Mouse (Mus musculus): ENCODE data around the gene RPS10-NUDT3. TPM values are rescaled to one million over a fixed set of nuclear protein-coding genes. Genes with fewer than 3 reads are reported as not detected.

The RPS10-NUDT3 gene
- polyA plus RNA-seq, 1 experiment from 2014 or later, result not detected

DNA sequence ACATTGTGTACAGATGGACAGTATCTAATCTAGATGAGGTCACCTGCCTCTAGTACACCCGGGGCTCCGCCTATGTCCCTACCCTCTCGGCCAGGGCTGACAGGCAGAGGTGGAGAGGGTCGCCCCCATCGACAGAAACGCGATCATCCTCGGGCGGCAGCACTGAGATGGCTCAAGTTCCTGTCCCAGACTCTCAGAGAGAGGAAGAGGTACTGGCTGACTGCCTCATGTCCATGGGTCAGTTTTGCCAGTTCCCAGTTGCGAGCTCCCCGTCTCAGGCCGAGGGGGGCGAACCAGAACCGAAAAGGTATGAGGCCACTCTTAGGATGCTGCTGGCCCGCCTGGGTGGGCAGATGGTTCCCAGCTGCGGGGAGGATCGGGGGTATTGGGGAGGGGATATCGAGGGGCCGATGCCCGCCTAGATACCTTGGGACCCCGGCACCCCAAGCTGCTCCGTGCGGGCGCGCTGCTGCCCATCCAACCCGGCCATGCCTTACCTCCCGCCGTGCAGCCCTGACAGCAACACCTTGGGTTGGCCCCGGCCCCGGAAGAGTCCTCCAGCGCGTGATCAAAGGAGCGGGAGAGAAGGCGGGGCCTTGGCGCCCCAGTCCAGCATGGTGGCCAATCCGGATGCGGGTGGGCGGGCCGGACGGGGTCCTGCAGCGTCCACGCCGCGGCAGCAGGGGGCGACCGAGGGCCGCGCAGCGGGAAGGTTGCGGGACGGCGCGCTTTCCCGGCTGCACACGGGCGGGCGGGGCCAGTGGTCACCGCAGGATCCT, 69.7 kb downstream of the RPS10-NUDT3 start, which contains the start of gene AI413582:
Gene AI413582, minus strand, starts transcription at position 594 of the 779 bp plus-strand sequence.
- H3K4me2 ChIP-seq (replicated peaks), result peak within 1 kb of the TSS; percentile 91
- no peaks in the 10 kb centered on the region for H3K9me3 ChIP-seq
- peaks cover 32% of the 10 kb centered on the region for H3K4me1 ChIP-seq
- H3K4me3 ChIP-seq, result peak within 1 kb of the TSS; percentile 63
- WGBS, result under 1% methylated on average over 55 of the region's 58 CpGs
- H3K27me3 ChIP-seq, result no peaks in the 10 kb centered on the region; the same call in 1 of the 2 replicates
- peak within 1 kb of the TSS; percentile 67 for H3K9ac ChIP-seq (replicated peaks)
- peak; percentile 92 for ATAC-seq (ENCODE audit: low FRiP score, low read depth)
- peaks cover 17% of the 10 kb centered on the region for H3K36me3 ChIP-seq
- H3K27ac ChIP-seq (replicated peaks), result peak within 1 kb of the TSS; percentile 27

DNA sequence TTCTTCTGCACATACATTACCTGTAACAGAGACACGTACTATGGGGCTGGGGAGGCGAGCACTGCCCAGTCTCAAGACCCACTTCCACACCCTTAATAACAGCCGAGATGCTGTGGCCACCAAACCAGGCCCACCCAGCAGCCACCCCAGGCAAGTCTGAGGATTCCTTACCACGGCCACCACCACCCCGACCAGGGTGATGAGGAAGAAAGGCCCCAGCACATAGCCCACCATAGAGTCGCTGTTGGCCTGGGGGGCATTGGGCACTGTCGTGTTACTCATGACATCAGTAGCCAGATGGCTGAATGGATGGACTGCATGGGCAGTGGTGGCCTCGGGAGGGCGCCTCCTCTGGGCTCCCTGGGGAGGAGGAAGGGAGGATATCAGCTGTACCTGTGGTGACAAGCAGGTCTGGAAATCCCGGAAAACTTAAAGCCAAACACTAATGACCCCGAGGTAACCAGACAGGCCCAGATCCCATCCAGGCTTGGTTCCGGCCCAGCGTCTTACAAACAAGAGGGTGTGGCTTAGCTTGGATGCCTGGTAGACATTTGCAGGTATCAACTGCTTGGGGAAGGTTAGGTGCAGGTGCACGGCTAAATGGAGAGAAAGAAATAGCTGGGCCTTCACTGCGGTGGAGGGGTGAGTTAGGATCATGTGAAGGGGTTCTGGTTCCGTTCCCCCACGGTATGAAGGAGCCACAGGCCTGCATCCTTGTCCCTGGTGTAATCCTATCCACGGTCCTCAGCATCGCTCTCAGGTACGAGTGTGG, 70.4 kb downstream of the RPS10-NUDT3 start:
- Histone ChIP-seq H3K4me3 (peak overlapping the region; percentile 63), H3K4me1 (peaks cover 36% of the 10 kb centered on the region), H3K4me2 (replicated peaks) (peak overlapping the region; percentile 91), H3K27me3 (no peaks in the 10 kb centered on the region; the same call in 1 of the 2 replicates), H3K9ac (replicated peaks) (peak overlapping the region; percentile 67), H3K27ac (replicated peaks) (peak overlapping the region; percentile 27), H3K36me3 (peaks cover 17% of the 10 kb centered on the region), H3K9me3 (no peaks in the 10 kb centered on the region)
- ATAC-seq (ENCODE audit: low FRiP score, low read depth), result no peak
- WGBS, result 11% methylated on average over 20 of the region's 20 CpGs

DNA sequence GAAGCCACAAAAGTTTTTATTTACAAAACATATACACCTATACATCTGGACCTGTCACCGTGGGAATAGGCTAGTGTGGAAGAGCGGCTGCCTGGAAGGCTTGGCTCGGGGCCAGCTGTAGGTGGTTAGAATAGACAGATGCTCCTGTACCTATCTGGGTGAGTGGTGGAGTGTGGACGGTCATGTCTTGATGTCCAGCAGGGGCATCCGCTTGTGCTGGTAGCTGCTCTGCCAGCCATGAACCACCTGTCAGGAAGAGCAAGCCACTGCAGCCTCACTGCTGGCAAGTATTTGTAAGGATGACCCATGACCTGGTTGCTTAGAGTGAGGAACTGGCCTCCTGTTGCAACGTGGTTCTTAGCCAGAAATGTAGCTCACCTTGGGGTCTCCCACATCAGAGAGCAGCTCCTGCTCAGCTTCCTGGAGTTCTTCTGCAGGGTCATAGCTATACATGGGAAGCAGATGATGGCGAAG, 71.2 kb downstream of the RPS10-NUDT3 start:
- H3K27ac ChIP-seq (replicated peaks), result no peak overlapping the region
- peaks cover 42% of the 10 kb centered on the region for H3K4me1 ChIP-seq
- no peak overlapping the region for H3K4me2 ChIP-seq (replicated peaks)
- no peaks in the 10 kb centered on the region for H3K9me3 ChIP-seq
- ATAC-seq (ENCODE audit: low FRiP score, low read depth), result no peak
- no peak overlapping the region for H3K4me3 ChIP-seq
- H3K36me3 ChIP-seq, result peaks cover 17% of the 10 kb centered on the region
- no peak overlapping the region for H3K9ac ChIP-seq (replicated peaks)
- H3K27me3 ChIP-seq, result no peaks in the 10 kb centered on the region; the same call in 1 of the 2 replicates
- 49% methylated on average over 7 of the region's 7 CpGs for WGBS

GRCm38 (mm10) chr17:27561809-27562526, 73.1 kb downstream of the RPS10-NUDT3 start:
- 43% methylated on average over 10 of the region's 11 CpGs for WGBS
- Histone ChIP-seq H3K4me1 (peaks cover 58% of the 10 kb centered on the region), H3K27me3 (no peaks in the 10 kb centered on the region; the same call in 1 of the 2 replicates), H3K4me3 (no peak overlapping the region), H3K9me3 (no peaks in the 10 kb centered on the region), H3K9ac (replicated peaks) (no peak overlapping the region), H3K27ac (replicated peaks) (no peak overlapping the region), H3K4me2 (replicated peaks) (no peak overlapping the region), H3K36me3 (peaks cover 17% of the 10 kb centered on the region)
- no peak for ATAC-seq (ENCODE audit: low FRiP score, low read depth)

DNA sequence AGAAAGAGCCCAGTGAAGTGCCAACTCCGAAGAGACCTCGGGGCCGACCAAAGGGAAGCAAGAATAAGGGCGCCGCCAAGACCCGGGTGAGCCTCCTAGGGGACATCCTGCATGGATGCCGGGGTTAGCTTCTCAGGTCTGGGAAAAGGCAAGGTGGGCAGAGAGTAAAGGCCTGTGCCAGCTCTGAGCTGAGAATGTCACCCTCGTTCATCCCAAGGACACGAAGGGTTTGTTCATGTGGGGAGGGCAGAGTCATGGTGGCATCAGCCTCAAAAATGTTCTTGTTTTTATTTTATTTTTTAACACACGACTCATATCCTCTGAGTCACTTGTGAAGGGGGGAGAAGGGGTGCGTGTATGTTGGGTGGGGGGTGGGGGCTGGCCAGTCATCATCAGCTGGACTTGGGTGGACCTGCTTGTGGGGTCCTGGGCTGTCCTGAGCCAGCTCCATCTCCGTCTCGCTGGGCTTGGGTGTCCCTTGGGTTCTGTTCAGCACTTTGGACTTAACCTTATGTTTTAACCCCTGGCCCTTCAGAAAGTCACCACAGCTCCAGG, 74.0 kb downstream of the RPS10-NUDT3 start:
- no peaks in the 10 kb centered on the region for H3K9me3 ChIP-seq
- peaks cover 51% of the 10 kb centered on the region for H3K4me1 ChIP-seq
- H3K4me3 ChIP-seq, result no peak overlapping the region
- no peak overlapping the region for H3K4me2 ChIP-seq (replicated peaks)
- ATAC-seq (ENCODE audit: low FRiP score, low read depth), result no peak
- H3K27ac ChIP-seq (replicated peaks), result no peak overlapping the region
- no peaks in the 10 kb centered on the region for H3K27me3 ChIP-seq
- no peak overlapping the region for H3K9ac ChIP-seq (replicated peaks)
- H3K36me3 ChIP-seq, result peaks cover 17% of the 10 kb centered on the region
- 91% methylated on average over 13 of the region's 13 CpGs for WGBS

DNA sequence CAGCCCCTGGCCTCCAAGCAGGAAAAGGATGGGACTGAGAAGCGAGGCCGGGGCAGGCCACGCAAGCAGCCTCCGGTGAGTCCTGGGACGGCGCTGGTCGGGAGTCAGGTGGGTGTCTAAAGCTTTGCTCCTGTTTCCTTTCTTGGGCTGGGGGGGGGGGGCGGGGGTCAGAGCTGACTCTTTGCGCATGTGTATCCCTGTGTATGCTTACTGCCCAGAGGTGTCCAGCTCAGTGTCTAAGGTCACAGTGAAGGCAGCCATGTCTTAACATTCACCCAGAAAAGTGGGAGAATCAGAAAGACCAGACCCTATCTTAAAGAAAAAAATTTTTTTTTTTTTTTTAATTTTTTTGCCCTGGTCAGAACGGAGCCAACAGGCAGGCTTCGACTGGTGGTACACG, 75.4 kb downstream of the RPS10-NUDT3 start:
- H3K36me3 ChIP-seq, result peaks cover 17% of the 10 kb centered on the region
- ATAC-seq (ENCODE audit: low FRiP score, low read depth), result no peak
- H3K27me3 ChIP-seq, result peaks cover 10% of the 10 kb centered on the region; the same call in 1 of the 2 replicates
- H3K4me2 ChIP-seq (replicated peaks), result peak overlapping the region; percentile 82; the same call in 1 of the 2 replicates
- 63% methylated on average over 12 of the region's 12 CpGs for WGBS
- peaks cover 55% of the 10 kb centered on the region for H3K4me1 ChIP-seq
- no peak overlapping the region for H3K27ac ChIP-seq (replicated peaks)
- H3K9ac ChIP-seq (replicated peaks), result no peak overlapping the region
- no peak overlapping the region for H3K4me3 ChIP-seq
- no peaks in the 10 kb centered on the region for H3K9me3 ChIP-seq

DNA sequence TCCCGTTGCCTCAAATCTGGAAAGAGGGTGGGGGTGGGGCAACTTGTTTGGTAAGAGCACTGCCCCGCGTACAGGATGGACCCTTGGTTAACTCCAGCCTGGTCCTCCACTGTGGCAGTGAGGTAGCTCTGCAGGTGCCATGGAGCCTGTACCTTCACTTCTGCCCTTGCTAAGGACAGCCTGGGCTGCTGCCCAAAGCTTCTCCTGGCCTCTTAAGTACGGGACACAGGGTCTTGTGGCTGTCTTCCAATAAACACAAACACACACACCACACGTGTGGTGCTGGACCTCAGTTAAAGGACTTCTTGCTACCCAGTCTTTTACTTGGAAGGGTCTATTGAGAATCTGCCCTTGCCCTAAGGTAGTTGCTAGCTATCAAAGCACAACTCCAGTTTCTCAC, 76.2 kb downstream of the RPS10-NUDT3 start:
- no peaks in the 10 kb centered on the region for H3K9me3 ChIP-seq
- H3K4me2 ChIP-seq (replicated peaks), result peak overlapping the region; percentile 82
- 11% methylated on average over 5 of the region's 5 CpGs for WGBS
- peaks cover 14% of the 10 kb centered on the region; the same call in 1 of the 2 replicates for H3K27me3 ChIP-seq
- peak overlapping the region; percentile 24; the same call in 1 of the 2 replicates for H3K9ac ChIP-seq (replicated peaks)
- peaks cover 15% of the 10 kb centered on the region for H3K36me3 ChIP-seq
- H3K27ac ChIP-seq (replicated peaks), result no peak overlapping the region
- H3K4me3 ChIP-seq, result peak overlapping the region; percentile 92
- no peak for ATAC-seq (ENCODE audit: low FRiP score, low read depth)
- H3K4me1 ChIP-seq, result peaks cover 47% of the 10 kb centered on the region

DNA sequence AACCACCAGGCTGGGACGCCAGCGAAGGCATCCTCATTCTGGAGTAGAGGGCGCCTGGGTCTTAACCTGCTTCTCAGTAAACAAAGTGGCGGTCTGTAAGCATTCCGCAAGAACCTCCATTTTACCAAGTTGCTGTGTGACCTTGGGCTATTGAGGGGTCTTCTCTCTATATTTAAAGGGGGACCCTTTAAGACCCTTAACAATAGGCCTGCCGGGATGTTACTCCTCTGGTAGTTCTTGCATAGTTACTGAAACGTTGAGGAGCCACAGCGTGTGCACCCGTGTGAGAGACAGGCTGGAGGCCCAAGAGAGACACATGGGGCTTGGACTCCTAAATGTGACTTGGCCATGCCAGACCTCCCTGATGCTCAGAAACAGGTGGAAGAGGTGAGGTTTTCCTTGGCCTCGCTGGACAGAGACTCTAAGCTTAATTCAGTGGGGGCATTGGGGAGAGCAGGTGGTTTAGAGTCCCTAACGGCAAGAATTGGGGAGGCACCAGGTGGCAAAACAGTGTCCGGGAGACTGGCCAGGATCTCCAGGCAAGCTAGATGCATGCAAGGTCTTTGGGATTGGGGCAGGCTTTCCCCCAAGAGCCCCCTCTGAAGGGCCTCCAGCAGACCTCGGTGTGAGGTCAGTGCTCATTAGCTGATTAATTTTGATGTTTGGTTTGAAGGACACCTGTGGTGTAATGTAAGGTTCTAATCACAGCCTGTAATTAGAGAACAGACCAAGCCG, 76.9 kb downstream of the RPS10-NUDT3 start:
- Histone ChIP-seq H3K4me3 (peak overlapping the region; percentile 92), H3K9me3 (no peaks in the 10 kb centered on the region), H3K27ac (replicated peaks) (peak overlapping the region; percentile 97), H3K4me2 (replicated peaks) (peak overlapping the region; percentile 82), H3K4me1 (peaks cover 46% of the 10 kb centered on the region), H3K36me3 (peaks cover 13% of the 10 kb centered on the region; the same call in 1 of the 2 replicates), H3K9ac (replicated peaks) (peak overlapping the region; percentile 96), H3K27me3 (peaks cover 17% of the 10 kb centered on the region; the same call in 1 of the 2 replicates)
- ATAC-seq (ENCODE audit: low FRiP score, low read depth), result no peak
- 2% methylated on average over 14 of the region's 14 CpGs for WGBS

- no peaks in the 10 kb centered on the region for H3K9me3 ChIP-seq
- peaks cover 13% of the 10 kb centered on the region; the same call in 1 of the 2 replicates for H3K36me3 ChIP-seq
- WGBS, result under 1% methylated on average over 70 of the region's 75 CpGs
- peak; percentile 23; the same call in 1 of the 2 replicates for ATAC-seq (ENCODE audit: low FRiP score, low read depth)
- H3K4me1 ChIP-seq, result peaks cover 46% of the 10 kb centered on the region
- peak overlapping the region; percentile 97 for H3K27ac ChIP-seq (replicated peaks)
- peaks cover 17% of the 10 kb centered on the region; the same call in 1 of the 2 replicates for H3K27me3 ChIP-seq
- H3K9ac ChIP-seq (replicated peaks), result peak overlapping the region; percentile 96
- peak overlapping the region; percentile 82 for H3K4me2 ChIP-seq (replicated peaks)
- peak overlapping the region; percentile 92 for H3K4me3 ChIP-seq
These were observed 77.7 kb downstream of the RPS10-NUDT3 start for GRCm38 (mm10) chr17:27557181-27557926.

Measured in midbrain, embryonic 12.5 days (tissue).